Mouse (Mus musculus) heart, adult 2 months (tissue): ENCODE measurements around the gene Zfp933. TPM values are rescaled to one million over a fixed set of nuclear protein-coding genes. Genes with fewer than 3 reads are reported as not detected.

Experiments used
- polyA plus RNA-seq: library from polyadenylated mRNA; depleted of rRNA; stranded (reverse); fragments of >200 nt; gene quantifications from 2 replicates; pipeline ENCODE4 v1.2.3, GENCODE M21; 2012; rRNA removed
- total RNA-seq, 2 experiments: library from RNA; stranded (reverse); gene quantifications; 2 replicates each; pipeline ENCODE4 v1.2.3; 2021

Gene Zfp933
- total and polyA plus RNA-seq, 3 experiments = 1.3 to 11.2 (median 10.3) TPM

Other genes starting within 250 kb of the Zfp933 start
- 1 to 10 TPM; 2.6 to 3.2 TPM for gene Zfp979, start 205.9 kb downstream of the Zfp933 start, total RNA-seq
- gene Zfp979, start 205.9 kb downstream of the Zfp933 start, polyA plus RNA-seq = 1.4 and 2.2 TPM in 2 replicates
- not detected for gene Zfp534, start 145.8 kb downstream of the Zfp933 start, total RNA-seq
- not detected in 2 replicates for gene Zfp534, start 145.8 kb downstream of the Zfp933 start, polyA plus RNA-seq
- 1 to 10 TPM; 2.5 to 2.6 TPM for gene Zfp984, start 38.6 kb downstream of the Zfp933 start, total RNA-seq
- 0.31 and 1.5 TPM in 2 replicates for gene Zfp984, start 38.6 kb downstream of the Zfp933 start, polyA plus RNA-seq
- 1 to 10 TPM; 5.4 to 7.4 TPM for gene Miip, start 20.4 kb upstream of the Zfp933 start, total RNA-seq
- gene Miip, start 20.4 kb upstream of the Zfp933 start, polyA plus RNA-seq = 24.8 and 26.0 TPM in 2 replicates
- gene Fv1, start 20.6 kb upstream of the Zfp933 start, total RNA-seq = 10 to 100 TPM; 21.1 to 22.8 TPM
- gene Fv1, start 20.6 kb upstream of the Zfp933 start, polyA plus RNA-seq = 3.3 and 14.3 TPM in 2 replicates
- 100 to 1,000 TPM; 626 to 697 TPM for gene Mfn2, start 56.3 kb upstream of the Zfp933 start, total RNA-seq
- gene Mfn2, start 56.3 kb upstream of the Zfp933 start, polyA plus RNA-seq = 395 and 619 TPM in 2 replicates
- gene Plod1, start 88.4 kb upstream of the Zfp933 start, total RNA-seq = 10 to 100 TPM; 62.4 to 65.8 TPM
- gene Plod1, start 88.4 kb upstream of the Zfp933 start, polyA plus RNA-seq = 88.6 and 123 TPM in 2 replicates
- 10 to 100 TPM; 38.9 to 41.9 TPM for gene 2510039O18Rik, start 92.5 kb upstream of the Zfp933 start, total RNA-seq
- gene 2510039O18Rik, start 92.5 kb upstream of the Zfp933 start, polyA plus RNA-seq = 41.2 and 42.3 TPM in 2 replicates
- 100 to 1,000 TPM; 117 to 262 TPM for gene Nppb, start 137.4 kb upstream of the Zfp933 start, total RNA-seq
- 204 and 212 TPM in 2 replicates for gene Nppb, start 137.4 kb upstream of the Zfp933 start, polyA plus RNA-seq
- gene Nppa, start 152.4 kb upstream of the Zfp933 start, total RNA-seq = 1,000 to 10,000 TPM; 1,237 to 1,820 TPM
- 4,085 and 4,474 TPM in 2 replicates for gene Nppa, start 152.4 kb upstream of the Zfp933 start, polyA plus RNA-seq
- gene Clcn6, start 190.5 kb upstream of the Zfp933 start, total RNA-seq = 1 to 10 TPM; 7.5 to 8.1 TPM
- gene Clcn6, start 190.5 kb upstream of the Zfp933 start, polyA plus RNA-seq = 8.9 and 9.0 TPM in 2 replicates
- gene Mthfr, start 190.7 kb upstream of the Zfp933 start, total RNA-seq = 10 to 100 TPM in 1 of 2 experiments, 1 to 10 TPM in 1; 8.2 to 11.0 TPM
- 15.7 and 17.3 TPM in 2 replicates for gene Mthfr, start 190.7 kb upstream of the Zfp933 start, polyA plus RNA-seq
- gene Agtrap, start 239.7 kb upstream of the Zfp933 start, total RNA-seq = 10 to 100 TPM; 38.3 to 47.1 TPM
- gene Agtrap, start 239.7 kb upstream of the Zfp933 start, polyA plus RNA-seq = 26.8 and 40.2 TPM in 2 replicates